Mouse (Mus musculus) forebrain, embryonic 16.5 days (tissue): ENCODE measurements around the gene Ppm1j. TPM values are rescaled to one million over a fixed set of nuclear protein-coding genes. Genes with fewer than 3 reads are reported as not detected.

Source experiments
- ATAC-seq: fragments of 200-750 bp; cut with Nextera tagmentation; 2 replicates; pipeline ENCODE4 v1.8.0; 2017; ENCODE audit warnings: mild to moderate bottlenecking, moderate library complexity
- H3K27ac ChIP-seq: fragments of 300-500 bp; sonication (generic); 2 replicates; pipeline ENCODE4 v1.5.1; 2014; ENCODE audit warnings: low read length, control low read depth
- H3K27me3 ChIP-seq: fragments of 300-500 bp; sonication (generic); replicated peaks from 2 replicates; pipeline ENCODE4 v1.6.1; 2014; ENCODE audit warnings: low read length; ENCODE audit not compliant: control insufficient read depth, insufficient read depth
- H3K36me3 ChIP-seq: fragments of 300-500 bp; sonication (generic); 2 replicates; pipeline ENCODE4 v1.6.1; 2014; ENCODE audit not compliant: control insufficient read depth, insufficient read depth
- H3K4me1 ChIP-seq: fragments of 300-500 bp; sonication (generic); replicated peaks from 2 replicates; pipeline ENCODE4 v1.6.1; 2014; ENCODE audit warnings: low read length; ENCODE audit not compliant: control insufficient read depth, insufficient read depth
- H3K4me2 ChIP-seq: fragments of 300-500 bp; sonication (generic); 2 replicates; pipeline ENCODE4 v1.6.1; 2014; ENCODE audit warnings: mild to moderate bottlenecking, low read length, control low read depth
- H3K4me3 ChIP-seq: fragments of 300-500 bp; sonication (generic); replicated peaks from 2 replicates; pipeline ENCODE4 v1.5.1; 2014; ENCODE audit warnings: mild to moderate bottlenecking, low read length, control low read depth
- H3K9ac ChIP-seq: fragments of 300-500 bp; sonication (generic); replicated peaks from 2 replicates; pipeline ENCODE4 v1.6.1; 2014; ENCODE audit warnings: low read depth, low read length, control low read depth
- H3K9me3 ChIP-seq: fragments of 300-500 bp; sonication (generic); 2 replicates; pipeline ENCODE4 v1.6.1; 2016; ENCODE audit warnings: low read length; ENCODE audit not compliant: control insufficient read depth
- WGBS: fragments of 180-500 bp; shearing (Covaris S2); extraction: QIAGEN DNeasy Blood & Tissue Kit; methylation state at CpG from one replicate; pipeline ENCODE4 v1.1.7; 2014; 5-methylcytosine and 5-hydroxymethylcytosine counted together
- polyA plus RNA-seq: library from polyadenylated mRNA; unstranded; fragments of >200 nt; fragmentation: Nextera tagmentation; extraction: Ambion mirVana; gene quantifications from 2 replicates; pipeline ENCODE4 v1.2.1, GENCODE M21; 2015

The Ppm1j gene
- polyA plus RNA-seq, 1 experiment from 2014 or later: 2.3 TPM

DNA sequence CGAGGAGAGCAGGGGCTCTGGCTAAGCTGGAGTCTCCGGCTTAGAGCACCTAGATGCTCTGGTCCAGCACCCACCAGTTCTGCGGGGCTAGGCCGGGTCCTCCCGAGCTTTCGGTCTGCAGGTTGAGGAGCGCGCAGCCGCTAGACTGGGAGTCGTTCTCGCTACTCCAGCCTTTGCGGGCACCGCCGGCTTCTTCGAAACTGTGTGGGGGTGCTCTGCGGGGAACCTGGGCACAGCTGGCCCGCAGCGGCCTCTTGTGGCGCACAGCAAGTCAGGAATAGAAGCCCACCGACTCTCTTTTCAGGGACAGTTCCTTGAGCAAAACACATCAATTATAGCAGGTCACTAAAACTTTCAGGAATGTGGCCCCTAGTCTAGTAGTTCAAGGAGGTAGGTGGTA lies 3.5 kb upstream of the Ppm1j start:
- Histone ChIP-seq H3K36me3 (no peaks in the 10 kb centered on the region), H3K4me3 (peak overlapping the region; percentile 28), H3K9ac (peak overlapping the region; percentile 14; the same call in 1 of the 2 replicates), H3K27me3 (peaks cover 53% of the 10 kb centered on the region), H3K4me2 (peak overlapping the region; percentile 47), H3K9me3 (no peaks in the 10 kb centered on the region), H3K4me1 (peaks cover 21% of the 10 kb centered on the region), H3K27ac (no peak overlapping the region)
- ATAC-seq: peak; percentile 34; the same call in 1 of the 2 replicates
- 0% methylated on average over 20 of the region's 20 CpGs for WGBS

GRCm38 (mm10) chr3:104779949-104780348 lies 907 bp upstream of the Ppm1j start:
- Histone ChIP-seq H3K4me1 (peaks cover 21% of the 10 kb centered on the region), H3K9ac (no peak overlapping the region), H3K9me3 (no peaks in the 10 kb centered on the region), H3K4me2 (no peak overlapping the region), H3K27ac (no peak overlapping the region), H3K27me3 (peaks cover 71% of the 10 kb centered on the region), H3K4me3 (no peak overlapping the region), H3K36me3 (no peaks in the 10 kb centered on the region)
- ATAC-seq: peak; percentile 24
- WGBS: 2% methylated on average over 7 of the region's 7 CpGs

- Histone ChIP-seq H3K27ac (no peak within 1 kb of the TSS), H3K4me3 (peak within 1 kb of the TSS; percentile 48), H3K27me3 (peaks cover 67% of the 10 kb centered on the region), H3K4me2 (peak within 1 kb of the TSS; percentile 89), H3K9ac (peak within 1 kb of the TSS; percentile 44), H3K36me3 (no peaks in the 10 kb centered on the region), H3K9me3 (no peaks in the 10 kb centered on the region), H3K4me1 (peaks cover 21% of the 10 kb centered on the region)
- no peak for ATAC-seq
- under 1% methylated on average over 26 of the region's 26 CpGs for WGBS
These were observed 631 bp downstream of the Ppm1j start, which contains the start of gene Fam19a3 for GRCm38 (mm10) chr3:104781471-104781903. Fam19a3 (minus strand) TSS chr3:104781840.

GRCm38 (mm10) chr3:104782061-104782681 lies 1.3 kb downstream of the Ppm1j start:
- Histone ChIP-seq H3K9me3 (no peaks in the 10 kb centered on the region), H3K36me3 (no peaks in the 10 kb centered on the region), H3K27ac (no peak overlapping the region), H3K4me1 (peaks cover 18% of the 10 kb centered on the region), H3K27me3 (peaks cover 60% of the 10 kb centered on the region), H3K4me3 (peak overlapping the region; percentile 48; the same call in 1 of the 2 replicates), H3K4me2 (no peak overlapping the region; the same call in 1 of the 2 replicates), H3K9ac (no peak overlapping the region)
- 14% methylated on average over 12 of the region's 12 CpGs for WGBS
- ATAC-seq: no peak

GRCm38 (mm10) chr3:104783971-104784500 lies 3.2 kb downstream of the Ppm1j start:
- no peak overlapping the region for H3K9ac ChIP-seq
- no peaks in the 10 kb centered on the region for H3K9me3 ChIP-seq
- WGBS: 46% methylated on average over 14 of the region's 14 CpGs
- no peak overlapping the region for H3K4me3 ChIP-seq
- no peak overlapping the region for H3K4me2 ChIP-seq
- ATAC-seq: no peak
- peaks cover 52% of the 10 kb centered on the region for H3K27me3 ChIP-seq
- no peak overlapping the region for H3K27ac ChIP-seq
- peaks cover 24% of the 10 kb centered on the region for H3K4me1 ChIP-seq
- H3K36me3 ChIP-seq: no peaks in the 10 kb centered on the region

DNA sequence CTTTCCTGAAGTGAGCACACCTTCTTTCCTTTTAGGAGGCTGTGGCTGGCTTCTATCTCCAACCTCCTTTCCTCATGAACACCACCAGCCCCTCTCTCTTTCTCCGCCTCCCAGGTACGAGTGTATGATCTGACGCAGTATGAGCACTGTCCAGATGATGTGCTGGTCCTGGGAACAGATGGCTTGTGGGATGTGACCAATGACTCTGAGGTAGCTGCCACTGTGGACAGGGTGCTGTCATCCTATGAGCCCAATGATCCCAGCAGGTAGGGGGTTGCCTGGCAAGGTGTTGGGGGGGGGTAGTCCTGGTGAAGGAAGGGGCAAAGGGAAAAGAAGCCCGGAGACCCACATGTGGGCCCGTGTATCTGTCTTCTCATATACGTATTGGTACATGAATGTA lies 4.4 kb downstream of the Ppm1j start:
- Histone ChIP-seq H3K36me3 (no peaks in the 10 kb centered on the region), H3K9me3 (no peaks in the 10 kb centered on the region), H3K27me3 (peaks cover 42% of the 10 kb centered on the region), H3K4me1 (peaks cover 28% of the 10 kb centered on the region), H3K4me3 (no peak overlapping the region), H3K4me2 (no peak overlapping the region), H3K27ac (no peak overlapping the region), H3K9ac (no peak overlapping the region)
- no peak for ATAC-seq
- 83% methylated on average over 6 of the region's 6 CpGs for WGBS

- ATAC-seq: no peak
- Histone ChIP-seq H3K27ac (peak within 1 kb of the TSS; percentile 29; the same call in 1 of the 2 replicates), H3K27me3 (peaks cover 14% of the 10 kb centered on the region), H3K9me3 (no peaks in the 10 kb centered on the region), H3K4me2 (peak within 1 kb of the TSS; percentile 95), H3K4me1 (peaks cover 17% of the 10 kb centered on the region), H3K9ac (peak within 1 kb of the TSS; percentile 67), H3K4me3 (peak within 1 kb of the TSS; percentile 58), H3K36me3 (no peaks in the 10 kb centered on the region)
- 34% methylated on average over 3 of the region's 3 CpGs for whole genome bisulfite sequencing
These were observed 7.2 kb downstream of the Ppm1j start, which contains the start of gene Rhoc for GRCm38 (mm10) chr3:104788075-104788474. Rhoc (plus strand) TSS chr3:104788375.

- Histone ChIP-seq H3K4me2 (peak overlapping the region; percentile 95), H3K27me3 (peaks cover 8% of the 10 kb centered on the region; the same call in 1 of the 2 replicates), H3K36me3 (no peaks in the 10 kb centered on the region), H3K27ac (peak overlapping the region; percentile 29; the same call in 1 of the 2 replicates), H3K4me3 (peak overlapping the region; percentile 58), H3K9me3 (no peaks in the 10 kb centered on the region), H3K4me1 (peaks cover 18% of the 10 kb centered on the region), H3K9ac (peak overlapping the region; percentile 67)
- ATAC-seq: peak; percentile 80
- WGBS: under 1% methylated on average over 40 of the region's 52 CpGs
These were observed 7.9 kb downstream of the Ppm1j start for GRCm38 (mm10) chr3:104788561-104789311.

DNA sequence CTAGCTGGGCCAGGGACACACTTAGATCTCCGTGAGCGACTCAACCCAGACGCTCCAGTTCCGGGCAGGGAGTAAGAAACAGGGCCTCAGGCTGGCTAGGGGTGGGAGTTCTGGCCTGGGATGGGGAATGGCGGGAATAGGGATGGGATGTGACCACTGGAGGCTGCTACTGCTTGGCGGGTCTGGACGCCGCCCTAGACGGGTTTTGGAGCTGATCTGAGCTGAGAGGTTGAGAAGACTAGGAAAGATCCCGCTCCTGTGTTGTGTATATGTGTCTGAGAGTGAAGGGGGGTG lies 8.4 kb downstream of the Ppm1j start:
- Histone ChIP-seq H3K4me3 (peak overlapping the region; percentile 58), H3K27ac (peak overlapping the region; percentile 29; the same call in 1 of the 2 replicates), H3K27me3 (0 out of 2 replicates have a peak, but pooled peaks cover 4% of the 10 kb centered on the region), H3K4me2 (peak overlapping the region; percentile 95), H3K36me3 (no peaks in the 10 kb centered on the region), H3K9ac (peak overlapping the region; percentile 67), H3K4me1 (peaks cover 23% of the 10 kb centered on the region), H3K9me3 (no peaks in the 10 kb centered on the region)
- 3% methylated on average over 10 of the region's 10 CpGs for WGBS
- ATAC-seq: peak; percentile 24; the same call in 1 of the 2 replicates
